Mouse (Mus musculus) thymus, postnatal 14 days (tissue): ENCODE measurements at regions not wholly inside any gene's neighbourhood (a gene's known extent, or its start where the extent isn't known, plus 50 kb on each side); places are given as distances from the start of the nearest gene placed in this dataset.
A peak's percentile ranks its signal among the peaks of the same experiment; 100 is the strongest.

Experiments
- DNase-seq: peaks from one replicate; pipeline ENCODE4 v3.0.0; 2021

- no peak for DNase-seq
These were observed 1389.0 kb upstream of the Acvr2a start for GRCm38 (mm10) chr2:47424910-47425309.

- DNase-seq, result no peak
These were observed 1384.1 kb upstream of the Acvr2a start for GRCm38 (mm10) chr2:47429843-47430242.

GRCm38 (mm10) chr2:47466043-47466442 is 1347.9 kb upstream of the Acvr2a start:
- DNase-seq, result peak; percentile 14

DNA sequence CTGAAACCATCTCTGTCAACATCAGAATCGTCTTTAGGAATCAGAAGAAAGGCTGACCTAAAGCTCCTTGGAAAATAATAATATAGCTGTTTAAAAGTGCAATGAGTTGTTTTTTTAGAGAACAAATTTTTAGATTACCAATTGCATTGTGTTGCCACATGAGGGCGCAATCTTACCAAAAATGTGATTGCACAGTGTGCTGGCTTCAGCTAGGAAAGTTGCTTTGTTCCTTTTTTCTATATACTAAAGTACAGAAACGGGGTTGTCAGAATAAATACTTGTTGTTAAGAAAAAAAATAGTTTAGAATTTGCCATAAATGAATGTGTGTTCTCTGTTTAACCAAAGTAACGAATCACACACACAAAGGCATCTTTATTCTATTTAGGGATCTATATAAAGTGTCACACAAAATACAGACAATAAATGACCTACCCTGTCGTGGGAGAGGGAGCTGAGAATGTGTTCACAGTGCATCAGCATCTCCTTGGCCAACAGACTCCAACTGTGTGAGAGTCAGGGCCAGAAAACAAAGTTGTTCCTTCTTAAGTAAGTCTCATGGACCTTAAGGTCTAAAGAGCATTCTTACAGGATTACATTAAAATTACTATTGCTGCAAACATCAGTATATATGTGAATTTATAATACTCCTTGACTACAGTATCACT is 1321.9 kb upstream of the Acvr2a start:
- no peak for DNase-seq
